Mouse (Mus musculus) 3T3-L1 (cell line): ENCODE measurements at regions not wholly inside any gene's neighbourhood (a gene's known extent, or its start where the extent isn't known, plus 50 kb on each side); places are given as distances from the start of the nearest gene placed in this dataset.

Experiments used
- DNase-seq: peaks from one replicate; pipeline ENCODE4 v3.0.0-alpha.2; 2015; ENCODE audit warnings: low read depth, low spot score

- DNase-seq, result no peak
Observed at GRCm38 (mm10) chr14:9389180-9389579, 723.1 kb upstream of the 4930452B06Rik start.
